Mouse (Mus musculus): ENCODE data around the gene Bicra. TPM values are rescaled to one million over a fixed set of nuclear protein-coding genes. Genes with fewer than 3 reads are reported as not detected.

The Bicra gene
- polyA plus RNA-seq, 1 experiment from 2014 or later: 10.2 TPM

GRCm38 (mm10) chr7:15963798-15964652 is 83.7 kb downstream of the Bicra start:
- no peak overlapping the region for H3K4me2 ChIP-seq (replicated peaks)
- no peaks in the 10 kb centered on the region for H3K27me3 ChIP-seq
- no peak overlapping the region for H3K4me3 ChIP-seq
- ATAC-seq (ENCODE audit: insufficient number of reproducible peaks, insufficient read depth, low FRiP score, low TSS enrichment): no peak
- H3K9me3 ChIP-seq: no peaks in the 10 kb centered on the region
- H3K9ac ChIP-seq: no peak overlapping the region
- 0 out of 2 replicates have a peak overlapping the region, but pooled peaks have one; percentile 87 for H3K27ac ChIP-seq
- no peaks in the 10 kb centered on the region for H3K36me3 ChIP-seq
- 83% methylated on average over 32 of the region's 32 CpGs for WGBS
- peaks cover 28% of the 10 kb centered on the region for H3K4me1 ChIP-seq

GRCm38 (mm10) chr7:15962311-15963288 is 85.1 kb downstream of the Bicra start:
- Histone ChIP-seq H3K9ac (no peak overlapping the region), H3K27me3 (no peaks in the 10 kb centered on the region), H3K36me3 (peaks cover 2% of the 10 kb centered on the region), H3K27ac (peak overlapping the region; percentile 87), H3K4me2 (replicated peaks) (peak overlapping the region; percentile 24), H3K9me3 (no peaks in the 10 kb centered on the region), H3K4me1 (peaks cover 28% of the 10 kb centered on the region), H3K4me3 (no peak overlapping the region)
- peak; percentile 64; the same call in 1 of the 2 replicates for ATAC-seq (ENCODE audit: insufficient number of reproducible peaks, insufficient read depth, low FRiP score, low TSS enrichment)
- WGBS: 18% methylated on average over 12 of the region's 12 CpGs

- Histone ChIP-seq H3K27me3 (no peaks in the 10 kb centered on the region), H3K36me3 (peaks cover 7% of the 10 kb centered on the region), H3K4me2 (replicated peaks) (peak overlapping the region; percentile 24; the same call in 1 of the 2 replicates), H3K4me3 (no peak overlapping the region), H3K27ac (peak overlapping the region; percentile 87), H3K4me1 (peaks cover 28% of the 10 kb centered on the region), H3K9me3 (no peaks in the 10 kb centered on the region), H3K9ac (no peak overlapping the region)
- no peak for ATAC-seq (ENCODE audit: insufficient number of reproducible peaks, insufficient read depth, low FRiP score, low TSS enrichment)
- 89% methylated on average over 7 of the region's 7 CpGs for WGBS
Measured at GRCm38 (mm10) chr7:15961798-15962197, 85.9 kb downstream of the Bicra start.

- peaks cover 11% of the 10 kb centered on the region for H3K36me3 ChIP-seq
- H3K27me3 ChIP-seq: 0 out of 2 replicates have a peak, but pooled peaks cover 1% of the 10 kb centered on the region
- no peak overlapping the region for H3K4me3 ChIP-seq
- no peak overlapping the region for H3K9ac ChIP-seq
- H3K27ac ChIP-seq: no peak overlapping the region
- ATAC-seq (ENCODE audit: insufficient number of reproducible peaks, insufficient read depth, low FRiP score, low TSS enrichment): no peak
- H3K9me3 ChIP-seq: no peaks in the 10 kb centered on the region
- no peak overlapping the region for H3K4me2 ChIP-seq (replicated peaks)
- H3K4me1 ChIP-seq: peaks cover 28% of the 10 kb centered on the region
- WGBS: 54% methylated on average over 4 of the region's 4 CpGs
Measured at GRCm38 (mm10) chr7:15961239-15961638, 86.5 kb downstream of the Bicra start.

- 46% methylated on average over 4 of the region's 4 CpGs for WGBS
- H3K9ac ChIP-seq: no peak overlapping the region
- ATAC-seq (ENCODE audit: insufficient number of reproducible peaks, insufficient read depth, low FRiP score, low TSS enrichment): no peak
- no peak overlapping the region for H3K4me2 ChIP-seq (replicated peaks)
- no peak overlapping the region for H3K4me3 ChIP-seq
- peaks cover 28% of the 10 kb centered on the region for H3K4me1 ChIP-seq
- no peaks in the 10 kb centered on the region for H3K9me3 ChIP-seq
- peaks cover 7% of the 10 kb centered on the region; the same call in 1 of the 2 replicates for H3K27me3 ChIP-seq
- peaks cover 11% of the 10 kb centered on the region for H3K36me3 ChIP-seq
- no peak overlapping the region for H3K27ac ChIP-seq
Measured at GRCm38 (mm10) chr7:15960691-15961090, 87.0 kb downstream of the Bicra start.

- peaks cover 16% of the 10 kb centered on the region; the same call in 1 of the 2 replicates for H3K27me3 ChIP-seq
- H3K4me2 ChIP-seq (replicated peaks): no peak overlapping the region
- ATAC-seq (ENCODE audit: insufficient number of reproducible peaks, insufficient read depth, low FRiP score, low TSS enrichment): no peak
- H3K4me1 ChIP-seq: 0 out of 2 replicates have a peak, but pooled peaks cover 6% of the 10 kb centered on the region
- no peak overlapping the region for H3K27ac ChIP-seq
- no peaks in the 10 kb centered on the region for H3K9me3 ChIP-seq
- H3K4me3 ChIP-seq: no peak overlapping the region
- WGBS: 68% methylated on average over 5 of the region's 5 CpGs
- H3K9ac ChIP-seq: no peak overlapping the region
- peaks cover 23% of the 10 kb centered on the region for H3K36me3 ChIP-seq
Measured at GRCm38 (mm10) chr7:15956143-15956542, 91.6 kb downstream of the Bicra start.

GRCm38 (mm10) chr7:15955509-15955908 is 92.2 kb downstream of the Bicra start:
- Histone ChIP-seq H3K4me1 (0 out of 2 replicates have a peak, but pooled peaks cover under 1% of the 10 kb centered on the region), H3K27ac (no peak overlapping the region), H3K9ac (no peak overlapping the region), H3K36me3 (peaks cover 23% of the 10 kb centered on the region), H3K9me3 (no peaks in the 10 kb centered on the region), H3K4me2 (replicated peaks) (peak overlapping the region; percentile 35), H3K4me3 (peak overlapping the region; percentile 12; the same call in 1 of the 2 replicates), H3K27me3 (peaks cover 16% of the 10 kb centered on the region; the same call in 1 of the 2 replicates)
- no peak for ATAC-seq (ENCODE audit: insufficient number of reproducible peaks, insufficient read depth, low FRiP score, low TSS enrichment)
- WGBS: 20% methylated on average over 7 of the region's 7 CpGs

GRCm38 (mm10) chr7:15954978-15955443 is 92.7 kb downstream of the Bicra start:
- H3K9ac ChIP-seq: no peak overlapping the region
- H3K27me3 ChIP-seq: peaks cover 16% of the 10 kb centered on the region; the same call in 1 of the 2 replicates
- peaks cover 23% of the 10 kb centered on the region for H3K36me3 ChIP-seq
- no peak overlapping the region for H3K27ac ChIP-seq
- H3K4me1 ChIP-seq: no peaks in the 10 kb centered on the region
- no peaks in the 10 kb centered on the region for H3K9me3 ChIP-seq
- peak overlapping the region; percentile 12; the same call in 1 of the 2 replicates for H3K4me3 ChIP-seq
- H3K4me2 ChIP-seq (replicated peaks): peak overlapping the region; percentile 35
- 14% methylated on average over 21 of the region's 21 CpGs for WGBS
- no peak for ATAC-seq (ENCODE audit: insufficient number of reproducible peaks, insufficient read depth, low FRiP score, low TSS enrichment)

GRCm38 (mm10) chr7:15954436-15954835 is 93.3 kb downstream of the Bicra start:
- Histone ChIP-seq H3K9me3 (no peaks in the 10 kb centered on the region), H3K4me3 (no peak overlapping the region), H3K36me3 (peaks cover 23% of the 10 kb centered on the region), H3K27me3 (peaks cover 16% of the 10 kb centered on the region; the same call in 1 of the 2 replicates), H3K9ac (no peak overlapping the region), H3K27ac (no peak overlapping the region), H3K4me2 (replicated peaks) (no peak overlapping the region), H3K4me1 (no peaks in the 10 kb centered on the region)
- ATAC-seq (ENCODE audit: insufficient number of reproducible peaks, insufficient read depth, low FRiP score, low TSS enrichment): no peak
- WGBS: 85% methylated on average over 7 of the region's 7 CpGs

- no peak for ATAC-seq (ENCODE audit: insufficient number of reproducible peaks, insufficient read depth, low FRiP score, low TSS enrichment)
Measured at GRCm38 (mm10) chr7:15953307-15954074, 94.2 kb downstream of the Bicra start.

More at GRCm38 (mm10) chr7:15953307-15954074, 94.2 kb downstream of the Bicra start:
- Histone ChIP-seq H3K9me3 (no peaks in the 10 kb centered on the region), H3K4me3 (no peak overlapping the region), H3K36me3 (peaks cover 23% of the 10 kb centered on the region), H3K9ac (no peak overlapping the region), H3K4me2 (replicated peaks) (no peak overlapping the region), H3K27me3 (peaks cover 16% of the 10 kb centered on the region; the same call in 1 of the 2 replicates), H3K4me1 (peaks cover under 1% of the 10 kb centered on the region; the same call in 1 of the 2 replicates), H3K27ac (no peak overlapping the region)
- WGBS: 87% methylated on average over 13 of the region's 13 CpGs
